Mouse (Mus musculus): Measurements from ENCODE around the gene Cdc37. TPM values are rescaled to one million over a fixed set of nuclear protein-coding genes. Genes with fewer than 3 reads are reported as not detected.

Gene Cdc37
- polyA plus RNA-seq, 1 experiment from 2014 or later, result 199 TPM

DNA sequence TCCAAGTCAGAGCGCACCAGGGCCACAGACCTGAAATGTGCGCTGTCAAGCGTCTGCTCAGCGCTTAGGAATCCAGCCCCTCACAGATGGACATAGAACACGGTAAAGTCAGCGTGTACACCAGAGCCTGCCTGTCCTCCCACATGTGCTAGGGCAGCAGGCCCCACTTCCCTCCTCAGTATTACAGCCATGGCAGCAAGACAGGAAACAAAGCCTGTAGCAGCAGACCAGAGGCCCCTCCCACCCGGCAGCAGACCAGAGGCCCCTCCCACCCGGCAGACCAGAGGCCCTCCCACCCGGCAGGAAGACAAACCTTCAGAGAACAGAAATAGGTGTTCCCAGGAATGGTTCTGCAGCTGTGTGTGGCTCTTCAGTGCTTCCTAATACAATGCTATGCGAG, 3.1 kb downstream of the Cdc37 start:
- no peak overlapping the region for H3K4me3 ChIP-seq (ENCODE audit: low read depth, low read length)
- H3K4me1 ChIP-seq (ENCODE audit: control insufficient read depth, insufficient read depth, low read length), result peaks cover 29% of the 10 kb centered on the region
- ATAC-seq, result no peak
- WGBS, result 51% methylated on average over 10 of the region's 10 CpGs
- no peak overlapping the region for H3K9ac ChIP-seq (ENCODE audit: low read depth, low read length)
- no peak overlapping the region for H3K27ac ChIP-seq (ENCODE audit: low read length)
- H3K36me3 ChIP-seq (ENCODE audit: control insufficient read depth, insufficient read depth, low read length), result peaks cover 12% of the 10 kb centered on the region
- H3K27me3 ChIP-seq (ENCODE audit: control insufficient read depth, insufficient read depth, low read depth, low read length), result no peaks in the 10 kb centered on the region
- no peaks in the 10 kb centered on the region for H3K9me3 ChIP-seq (replicated peaks; ENCODE audit: control insufficient read depth, low read length, poor library complexity, severe bottlenecking)
- no peak overlapping the region; the same call in 1 of the 2 replicates for H3K4me2 ChIP-seq (ENCODE audit: low read length)

- H3K36me3 ChIP-seq (ENCODE audit: control insufficient read depth, insufficient read depth, low read length), result peaks cover 21% of the 10 kb centered on the region
- ATAC-seq, result no peak
- H3K4me2 ChIP-seq (ENCODE audit: low read length), result no peak overlapping the region
- H3K9me3 ChIP-seq (replicated peaks; ENCODE audit: control insufficient read depth, low read length, poor library complexity, severe bottlenecking), result no peaks in the 10 kb centered on the region
- H3K4me3 ChIP-seq (ENCODE audit: low read depth, low read length), result no peak overlapping the region
- peaks cover 29% of the 10 kb centered on the region for H3K4me1 ChIP-seq (ENCODE audit: control insufficient read depth, insufficient read depth, low read length)
- H3K27me3 ChIP-seq (ENCODE audit: control insufficient read depth, insufficient read depth, low read depth, low read length), result no peaks in the 10 kb centered on the region
- WGBS, result 93% methylated on average over 4 of the region's 4 CpGs
- H3K27ac ChIP-seq (ENCODE audit: low read length), result no peak overlapping the region
- no peak overlapping the region for H3K9ac ChIP-seq (ENCODE audit: low read depth, low read length)
Observed at GRCm38 (mm10) chr9:21145431-21145830, 4.4 kb downstream of the Cdc37 start.

GRCm38 (mm10) chr9:21144361-21144760, 5.4 kb downstream of the Cdc37 start:
- Histone ChIP-seq H3K4me3 (ENCODE audit: low read depth, low read length) (no peak overlapping the region), H3K9me3 (replicated peaks; ENCODE audit: control insufficient read depth, low read length, poor library complexity, severe bottlenecking) (no peaks in the 10 kb centered on the region), H3K27ac (ENCODE audit: low read length) (no peak overlapping the region), H3K4me1 (ENCODE audit: control insufficient read depth, insufficient read depth, low read length) (peaks cover 27% of the 10 kb centered on the region), H3K27me3 (ENCODE audit: control insufficient read depth, insufficient read depth, low read depth, low read length) (no peaks in the 10 kb centered on the region), H3K9ac (ENCODE audit: low read depth, low read length) (no peak overlapping the region), H3K4me2 (ENCODE audit: low read length) (no peak overlapping the region), H3K36me3 (ENCODE audit: control insufficient read depth, insufficient read depth, low read length) (peaks cover 31% of the 10 kb centered on the region)
- ATAC-seq, result no peak
- WGBS, result 95% methylated on average over 3 of the region's 3 CpGs

DNA sequence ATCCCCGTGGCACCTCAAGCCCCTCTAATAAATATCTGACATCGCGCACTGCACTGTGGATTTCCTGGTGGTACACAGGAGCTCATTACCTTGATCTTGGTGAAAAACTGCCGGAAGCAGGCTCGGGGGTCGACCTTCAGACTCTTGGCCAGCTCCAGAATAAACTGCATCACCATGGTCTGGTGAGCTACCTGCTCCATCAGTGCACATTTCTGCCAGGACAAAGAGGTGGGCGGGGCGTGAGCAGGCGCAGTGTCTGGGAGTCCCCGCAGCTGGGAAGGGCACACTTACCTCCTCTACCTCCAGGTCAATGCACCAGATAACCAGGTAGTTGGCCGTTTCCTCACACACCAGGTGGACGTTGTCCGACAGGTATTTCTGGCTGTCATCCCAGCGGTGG, 7.9 kb downstream of the Cdc37 start:
- no peak for ATAC-seq
- H3K27ac ChIP-seq (ENCODE audit: low read length), result no peak overlapping the region
- H3K9ac ChIP-seq (ENCODE audit: low read depth, low read length), result no peak overlapping the region
- no peak overlapping the region for H3K4me3 ChIP-seq (ENCODE audit: low read depth, low read length)
- H3K4me1 ChIP-seq (ENCODE audit: control insufficient read depth, insufficient read depth, low read length), result peaks cover 3% of the 10 kb centered on the region
- no peaks in the 10 kb centered on the region for H3K9me3 ChIP-seq (replicated peaks; ENCODE audit: control insufficient read depth, low read length, poor library complexity, severe bottlenecking)
- 92% methylated on average over 14 of the region's 14 CpGs for WGBS
- H3K36me3 ChIP-seq (ENCODE audit: control insufficient read depth, insufficient read depth, low read length), result peaks cover 35% of the 10 kb centered on the region
- H3K27me3 ChIP-seq (ENCODE audit: control insufficient read depth, insufficient read depth, low read depth, low read length), result no peaks in the 10 kb centered on the region
- H3K4me2 ChIP-seq (ENCODE audit: low read length), result no peak overlapping the region

GRCm38 (mm10) chr9:21138386-21138785, 11.4 kb downstream of the Cdc37 start:
- no peak overlapping the region for H3K9ac ChIP-seq (ENCODE audit: low read depth, low read length)
- H3K4me1 ChIP-seq (ENCODE audit: control insufficient read depth, insufficient read depth, low read length), result no peaks in the 10 kb centered on the region
- H3K9me3 ChIP-seq (replicated peaks; ENCODE audit: control insufficient read depth, low read length, poor library complexity, severe bottlenecking), result no peaks in the 10 kb centered on the region
- ATAC-seq, result no peak
- WGBS, result 87% methylated on average over 4 of the region's 4 CpGs
- H3K4me2 ChIP-seq (ENCODE audit: low read length), result no peak overlapping the region
- no peak overlapping the region for H3K27ac ChIP-seq (ENCODE audit: low read length)
- no peak overlapping the region for H3K4me3 ChIP-seq (ENCODE audit: low read depth, low read length)
- H3K27me3 ChIP-seq (ENCODE audit: control insufficient read depth, insufficient read depth, low read depth, low read length), result no peaks in the 10 kb centered on the region
- peaks cover 35% of the 10 kb centered on the region for H3K36me3 ChIP-seq (ENCODE audit: control insufficient read depth, insufficient read depth, low read length)

- peaks cover 27% of the 10 kb centered on the region for H3K36me3 ChIP-seq (ENCODE audit: control insufficient read depth, insufficient read depth, low read length)
- H3K9ac ChIP-seq (ENCODE audit: low read depth, low read length), result no peak overlapping the region
- H3K4me2 ChIP-seq (ENCODE audit: low read length), result no peak overlapping the region
- 54% methylated on average over 3 of the region's 3 CpGs for WGBS
- H3K4me1 ChIP-seq (ENCODE audit: control insufficient read depth, insufficient read depth, low read length), result no peaks in the 10 kb centered on the region
- no peaks in the 10 kb centered on the region for H3K9me3 ChIP-seq (replicated peaks; ENCODE audit: control insufficient read depth, low read length, poor library complexity, severe bottlenecking)
- H3K27ac ChIP-seq (ENCODE audit: low read length), result no peak overlapping the region
- no peaks in the 10 kb centered on the region for H3K27me3 ChIP-seq (ENCODE audit: control insufficient read depth, insufficient read depth, low read depth, low read length)
- H3K4me3 ChIP-seq (ENCODE audit: low read depth, low read length), result no peak overlapping the region
- no peak for ATAC-seq
Observed at GRCm38 (mm10) chr9:21137229-21137628, 12.6 kb downstream of the Cdc37 start.

DNA sequence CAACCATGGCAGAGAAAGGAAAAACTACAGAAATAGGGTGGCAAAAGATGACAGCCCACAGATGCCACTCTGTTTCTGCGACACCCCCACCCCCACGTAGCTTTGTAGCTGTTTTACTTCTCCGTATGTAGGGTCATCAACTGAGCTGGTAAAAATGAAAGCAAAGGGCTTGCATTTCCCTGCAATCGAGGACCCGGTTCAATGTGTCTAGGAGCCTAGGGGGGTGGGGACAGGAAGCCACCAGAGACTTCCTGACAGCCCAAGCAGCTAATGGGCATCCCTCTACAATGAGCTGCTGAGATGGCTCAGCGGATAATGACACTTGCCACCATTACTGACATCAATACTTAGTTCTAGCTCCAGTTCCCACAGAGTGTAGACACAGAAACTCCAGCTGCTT, 13.4 kb downstream of the Cdc37 start:
- no peaks in the 10 kb centered on the region for H3K27me3 ChIP-seq (ENCODE audit: control insufficient read depth, insufficient read depth, low read depth, low read length)
- no peaks in the 10 kb centered on the region for H3K9me3 ChIP-seq (replicated peaks; ENCODE audit: control insufficient read depth, low read length, poor library complexity, severe bottlenecking)
- no peak overlapping the region for H3K4me3 ChIP-seq (ENCODE audit: low read depth, low read length)
- no peak overlapping the region for H3K9ac ChIP-seq (ENCODE audit: low read depth, low read length)
- H3K4me2 ChIP-seq (ENCODE audit: low read length), result no peak overlapping the region
- H3K27ac ChIP-seq (ENCODE audit: low read length), result no peak overlapping the region
- peaks cover 21% of the 10 kb centered on the region for H3K36me3 ChIP-seq (ENCODE audit: control insufficient read depth, insufficient read depth, low read length)
- no peaks in the 10 kb centered on the region for H3K4me1 ChIP-seq (ENCODE audit: control insufficient read depth, insufficient read depth, low read length)
- 88% methylated on average over 6 of the region's 6 CpGs for WGBS
- ATAC-seq, result no peak

GRCm38 (mm10) chr9:21135941-21136381, 13.8 kb downstream of the Cdc37 start:
- H3K9ac ChIP-seq (ENCODE audit: low read depth, low read length), result no peak overlapping the region
- H3K27ac ChIP-seq (ENCODE audit: low read length), result no peak overlapping the region
- ATAC-seq, result no peak
- no peaks in the 10 kb centered on the region for H3K27me3 ChIP-seq (ENCODE audit: control insufficient read depth, insufficient read depth, low read depth, low read length)
- H3K4me2 ChIP-seq (ENCODE audit: low read length), result no peak overlapping the region
- peaks cover 19% of the 10 kb centered on the region for H3K36me3 ChIP-seq (ENCODE audit: control insufficient read depth, insufficient read depth, low read length)
- H3K4me1 ChIP-seq (ENCODE audit: control insufficient read depth, insufficient read depth, low read length), result no peaks in the 10 kb centered on the region
- H3K9me3 ChIP-seq (replicated peaks; ENCODE audit: control insufficient read depth, low read length, poor library complexity, severe bottlenecking), result no peaks in the 10 kb centered on the region
- 72% methylated on average over 1 of the region's 1 CpGs for WGBS
- no peak overlapping the region for H3K4me3 ChIP-seq (ENCODE audit: low read depth, low read length)

DNA sequence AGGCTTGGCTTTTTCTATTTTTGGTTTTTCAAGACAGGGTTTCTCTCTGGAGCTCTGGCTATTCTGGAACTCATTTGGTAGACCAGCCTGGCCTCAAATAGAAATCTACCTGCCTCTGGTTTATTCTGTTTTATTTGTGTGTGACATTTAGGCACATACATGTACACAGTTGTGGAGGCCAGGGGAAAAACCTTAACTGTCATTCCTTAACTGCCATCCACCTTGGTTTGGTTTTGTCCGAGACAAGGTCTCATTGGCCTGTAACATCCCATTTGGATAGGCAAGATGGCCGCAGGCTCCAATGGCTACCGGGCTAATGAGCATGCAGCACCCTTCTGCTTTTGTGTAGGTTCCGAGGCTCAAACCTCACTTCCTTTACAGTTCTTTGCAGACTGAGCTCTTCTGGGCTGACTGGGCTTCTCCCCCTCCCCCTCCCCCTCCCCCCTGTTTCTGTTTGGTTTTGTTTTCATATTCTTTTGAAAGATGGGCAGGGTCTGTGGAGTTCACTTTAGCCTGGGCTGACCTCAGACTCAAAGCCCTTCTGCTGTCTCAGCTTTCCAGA, 14.4 kb downstream of the Cdc37 start:
- H3K9ac ChIP-seq (ENCODE audit: low read depth, low read length), result no peak overlapping the region
- H3K27me3 ChIP-seq (ENCODE audit: control insufficient read depth, insufficient read depth, low read depth, low read length), result no peaks in the 10 kb centered on the region
- H3K27ac ChIP-seq (ENCODE audit: low read length), result no peak overlapping the region
- H3K4me2 ChIP-seq (ENCODE audit: low read length), result no peak overlapping the region
- peaks cover 14% of the 10 kb centered on the region for H3K36me3 ChIP-seq (ENCODE audit: control insufficient read depth, insufficient read depth, low read length)
- H3K4me1 ChIP-seq (ENCODE audit: control insufficient read depth, insufficient read depth, low read length), result peaks cover 3% of the 10 kb centered on the region; the same call in 1 of the 2 replicates
- no peaks in the 10 kb centered on the region for H3K9me3 ChIP-seq (replicated peaks; ENCODE audit: control insufficient read depth, low read length, poor library complexity, severe bottlenecking)
- no peak overlapping the region for H3K4me3 ChIP-seq (ENCODE audit: low read depth, low read length)
- 80% methylated on average over 4 of the region's 4 CpGs for WGBS
- ATAC-seq, result no peak
